Mouse (Mus musculus): ENCODE data around the gene Nmral1.

DNA sequence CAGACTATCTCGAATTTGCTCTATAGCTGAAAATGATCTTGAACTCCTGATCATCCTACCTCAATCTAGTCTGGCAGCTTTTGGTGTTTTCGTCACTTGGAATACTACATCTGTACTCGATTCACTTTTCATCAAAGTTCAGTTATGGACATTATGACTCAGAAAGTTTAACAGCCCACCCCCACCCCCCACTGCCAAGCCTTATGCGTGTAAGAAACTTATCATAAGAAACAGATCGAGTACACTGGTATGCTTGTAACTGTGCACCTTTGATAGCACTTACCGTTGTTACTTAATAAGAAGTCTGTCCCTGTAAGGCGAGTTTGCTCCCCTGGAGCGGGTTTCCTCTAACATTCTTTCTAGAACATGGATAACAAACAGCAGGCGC, 36.0 kb downstream of the Nmral1 start:
- no peak for TF ChIP-seq CTCF (IDR thresholded peaks at IDR 0.05; ENCODE audit: low read depth)
- TF ChIP-seq EP300 (IDR thresholded peaks at IDR 0.05; ENCODE audit: low read depth), result peak; percentile 33; the same call in 1 of the 2 replicates
